Mouse (Mus musculus) cerebellum, adult 9-11 months (tissue): ENCODE data around the gene Nsun4.

Experiments used
- DNase-seq: peaks from one replicate; pipeline ENCODE4 v3.0.0; 2022

The Nsun4 gene

GRCm38 (mm10) chr4:116046604-116047003, 7.1 kb downstream of the Nsun4 start:
- DNase-seq = no peak

DNA sequence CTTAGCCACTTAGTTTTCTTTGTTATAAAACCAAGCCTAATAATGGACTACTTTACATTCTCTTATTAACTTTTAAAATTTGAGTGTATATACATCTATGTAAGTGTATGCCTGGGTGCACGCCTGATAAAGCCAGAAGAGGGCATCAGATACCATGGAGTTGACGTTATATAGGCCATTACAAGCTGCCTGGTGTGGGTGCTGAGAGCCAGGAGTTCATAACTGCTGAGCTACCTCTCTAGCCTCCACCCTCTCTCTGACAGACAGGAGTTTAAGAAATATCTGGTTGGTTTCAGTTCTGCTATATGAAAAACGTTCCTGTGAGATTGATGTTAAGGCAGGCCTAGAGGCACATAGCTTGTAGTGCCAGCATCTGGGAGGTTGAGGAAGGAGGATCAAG, 11.5 kb downstream of the Nsun4 start:
- DNase-seq = no peak

- DNase-seq = no peak
Measured at GRCm38 (mm10) chr4:116040466-116040865, 13.2 kb downstream of the Nsun4 start.

DNA sequence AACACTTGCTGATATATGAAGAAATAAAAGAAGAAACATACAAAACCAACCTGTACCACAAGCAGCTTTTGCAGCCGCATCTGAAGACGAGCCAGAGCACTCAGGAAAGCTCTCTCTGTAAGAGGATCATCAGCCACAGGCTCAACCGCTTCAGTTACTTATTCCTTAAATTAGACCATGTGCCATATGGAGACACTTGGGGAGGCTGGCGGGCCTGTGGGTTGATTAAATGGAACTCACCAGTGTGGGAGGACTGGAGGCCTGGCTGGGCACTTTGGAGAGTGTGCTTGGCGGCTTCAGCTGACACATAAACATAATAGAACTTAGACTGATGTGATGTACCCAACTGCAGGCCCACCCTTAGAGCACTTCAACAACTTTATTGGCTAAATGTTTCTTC, 20.3 kb downstream of the Nsun4 start:
- no peak for DNase-seq

- DNase-seq = no peak
Measured at GRCm38 (mm10) chr4:116032906-116033305, 20.8 kb downstream of the Nsun4 start.

GRCm38 (mm10) chr4:116017902-116018746, 35.6 kb downstream of the Nsun4 start, which contains the start of gene Faah:
Faah (minus strand) TSS chr4:116017926.
- DNase-seq = no peak

GRCm38 (mm10) chr4:116017300-116017901, 36.3 kb downstream of the Nsun4 start:
- peak; percentile 78 for DNase-seq

DNA sequence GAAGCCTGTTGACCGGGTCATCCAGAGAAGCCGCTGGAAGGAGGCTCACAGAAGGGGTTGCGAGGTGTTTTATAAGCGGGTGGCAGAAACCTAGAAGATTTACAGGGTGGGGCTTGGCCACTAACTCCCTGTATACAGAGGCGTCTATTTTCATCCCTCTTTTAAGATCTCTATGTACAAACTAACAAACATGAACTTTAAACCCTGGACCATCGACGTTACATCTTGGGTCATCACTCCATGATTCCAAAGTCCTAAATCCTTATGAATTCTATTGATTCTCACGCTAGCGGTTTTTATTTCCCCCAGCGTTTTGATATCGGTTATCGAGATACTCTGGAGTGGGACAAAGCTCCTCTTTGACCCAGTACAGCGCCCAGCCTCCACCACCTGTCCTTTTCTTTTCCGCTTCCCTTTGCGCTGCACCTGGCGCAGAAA, 36.8 kb downstream of the Nsun4 start:
- DNase-seq = no peak

DNA sequence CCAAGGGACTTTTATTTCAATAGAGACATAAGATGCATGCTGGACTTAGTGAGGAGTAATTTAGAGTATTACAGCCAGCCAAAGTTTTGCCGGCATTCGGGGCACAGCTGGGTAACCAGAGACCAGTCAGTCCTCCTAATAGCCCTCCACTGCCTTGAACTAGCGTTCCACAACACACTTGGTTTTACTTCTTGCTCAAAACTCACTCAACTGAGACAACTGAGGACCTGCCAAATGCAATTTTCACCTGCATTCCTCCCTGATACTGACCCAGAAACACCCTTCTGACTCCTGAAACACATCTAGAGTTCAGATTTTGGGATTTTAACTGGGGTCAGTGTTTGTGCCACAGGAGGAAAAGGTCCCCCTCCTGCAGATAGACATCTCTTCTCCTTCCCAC, 37.3 kb downstream of the Nsun4 start:
- no peak for DNase-seq

DNA sequence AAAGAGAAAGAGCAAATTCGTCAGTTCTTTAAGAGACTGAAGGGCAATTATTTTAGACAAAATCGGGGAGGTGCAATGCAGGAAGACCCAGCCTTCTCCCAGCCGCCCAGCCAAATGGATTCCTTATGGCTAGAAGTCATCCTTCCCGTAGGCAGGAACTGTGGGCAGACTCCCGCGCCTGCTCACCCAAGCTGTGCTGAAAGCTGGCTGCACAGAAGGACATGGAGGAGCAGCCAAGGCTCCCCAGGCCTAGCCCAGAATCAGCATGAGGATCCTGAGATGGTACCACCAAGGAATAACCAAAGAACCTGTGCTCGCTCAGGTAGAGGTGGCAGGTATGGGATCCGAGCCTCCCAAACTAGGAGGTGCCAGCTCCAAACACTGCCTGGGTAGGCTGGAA, 37.7 kb downstream of the Nsun4 start:
- peak; percentile 64 for DNase-seq

- DNase-seq = no peak
Measured at GRCm38 (mm10) chr4:116015502-116015901, 38.2 kb downstream of the Nsun4 start.

GRCm38 (mm10) chr4:116010186-116010585, 43.5 kb downstream of the Nsun4 start:
- DNase-seq = no peak

GRCm38 (mm10) chr4:116001206-116001605, 52.5 kb downstream of the Nsun4 start:
- no peak for DNase-seq

DNA sequence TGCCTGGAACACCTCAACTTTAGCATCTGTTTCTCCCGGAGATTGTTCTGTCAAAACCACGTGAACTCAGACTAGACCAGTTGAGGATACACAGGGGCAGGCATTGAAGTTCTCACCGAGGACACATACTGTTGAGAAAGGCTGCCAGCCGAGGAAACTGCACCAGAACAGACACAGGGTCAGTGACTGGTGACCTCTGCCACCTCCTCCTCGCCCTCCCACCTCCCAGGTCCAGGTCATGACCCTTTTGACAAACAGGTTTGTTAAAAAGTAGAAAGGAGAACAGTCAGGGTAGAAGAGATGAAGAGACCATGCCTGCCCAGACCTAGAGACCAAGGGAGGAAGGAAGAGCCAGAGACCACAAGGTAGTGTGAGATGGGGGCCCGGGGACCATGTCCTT, 53.0 kb downstream of the Nsun4 start:
- no peak for DNase-seq

GRCm38 (mm10) chr4:115996729-115997128, 56.9 kb downstream of the Nsun4 start:
- no peak for DNase-seq

- no peak for DNase-seq
Measured at GRCm38 (mm10) chr4:115995376-115995730, 58.3 kb downstream of the Nsun4 start.

- no peak for DNase-seq
Measured at GRCm38 (mm10) chr4:115994662-115995375, 58.9 kb downstream of the Nsun4 start.

- no peak for DNase-seq
Measured at GRCm38 (mm10) chr4:115989382-115989781, 64.3 kb downstream of the Nsun4 start.

DNA sequence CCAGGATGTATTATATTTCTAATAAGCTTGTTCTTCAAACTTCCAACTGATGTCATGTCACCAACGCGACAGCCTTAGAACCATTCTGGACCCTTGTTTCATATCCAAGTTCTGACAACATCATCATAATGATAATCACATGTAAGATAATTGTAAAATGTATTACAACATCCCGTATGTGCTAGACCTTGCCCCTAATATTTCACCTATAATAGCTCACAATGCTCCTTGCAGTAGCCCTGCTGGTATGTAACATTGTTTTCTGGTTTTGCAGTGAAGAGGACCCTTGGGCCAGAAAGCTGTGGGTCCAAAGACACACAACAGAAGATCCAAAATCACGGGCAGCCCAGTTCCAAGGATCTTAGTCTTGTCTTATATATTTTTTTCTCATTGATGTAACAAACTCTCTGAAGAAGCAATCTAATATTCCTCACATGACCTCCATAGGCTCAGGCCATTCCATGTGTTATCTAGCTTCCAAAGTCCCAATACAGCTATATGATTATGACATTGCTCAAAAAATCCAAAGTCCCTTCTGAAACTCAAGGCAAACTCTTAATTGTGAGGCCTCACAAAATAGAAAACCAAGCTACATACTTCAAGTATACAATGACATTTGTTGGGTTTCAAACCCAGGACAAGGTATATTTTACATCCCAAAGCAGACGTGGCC, 65.7 kb downstream of the Nsun4 start:
- DNase-seq = no peak

- no peak for DNase-seq
Measured at GRCm38 (mm10) chr4:115987436-115987835, 66.2 kb downstream of the Nsun4 start.

GRCm38 (mm10) chr4:115984967-115985366, 68.7 kb downstream of the Nsun4 start:
- no peak for DNase-seq

DNA sequence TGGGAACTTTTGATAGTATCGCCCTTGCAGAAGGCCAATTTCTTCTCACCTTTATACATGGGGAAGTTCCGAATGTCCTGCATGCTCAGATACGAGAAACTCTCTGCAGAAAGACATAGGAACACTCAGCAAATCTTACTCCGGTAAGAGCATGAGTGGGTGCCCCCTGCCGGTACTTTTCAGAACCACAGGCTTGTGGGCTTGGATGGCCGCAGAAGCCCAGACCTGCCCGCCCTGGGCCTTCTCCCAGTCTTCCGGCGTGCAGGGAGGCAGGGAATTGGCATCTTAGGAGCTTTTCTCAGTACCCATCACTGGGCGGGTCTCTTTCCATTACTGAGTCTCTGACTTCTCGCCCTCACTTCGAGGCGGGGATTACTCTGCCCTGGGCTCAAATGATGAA, 69.6 kb downstream of the Nsun4 start:
- peak; percentile 75 for DNase-seq
